ENCODE assay signal across 8 mouse cellular contexts in the genomic region with DNA sequence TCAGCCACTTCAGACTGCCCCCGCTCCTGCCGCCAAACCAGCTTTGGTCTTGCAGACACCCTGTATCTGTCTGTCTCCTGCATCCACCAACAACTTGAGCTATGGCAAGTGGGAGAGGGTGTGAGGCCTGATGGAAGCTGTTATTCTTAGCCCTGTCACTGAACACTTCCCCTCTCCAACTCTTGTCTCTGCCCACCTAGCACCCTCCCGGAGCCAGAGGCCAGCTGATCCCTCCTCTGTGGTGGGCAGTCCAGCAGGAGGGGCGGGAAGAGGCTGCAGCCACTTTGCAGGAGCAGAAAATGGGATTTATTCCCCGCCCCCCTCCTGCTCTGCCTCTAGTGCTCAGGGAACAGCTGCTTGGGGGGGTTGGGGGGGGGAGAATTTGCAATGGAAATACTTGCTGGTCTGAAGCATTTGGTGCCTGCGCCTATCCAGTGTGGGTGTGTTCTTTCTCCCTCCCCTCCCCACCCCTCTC.
DNase-seq lines count a peak whose midpoint lies in the region; ATAC-seq and TF ChIP-seq lines count a peak whose summit lies in the region.

No protein-coding gene starts in this region.

- H3K4me3 ChIP-seq in lung, embryonic 14.5 days (ENCODE audit: low read depth, low read length): no peak overlapping the region
- no peak overlapping the region for H3K4me3 ChIP-seq in embryonic facial prominence, embryonic 15.5 days (replicated peaks)
- H3K4me3 ChIP-seq in midbrain, embryonic 12.5 days: no peak overlapping the region

- TF ChIP-seq CTCF in lung, embryonic 14.5 days (IDR thresholded peaks at IDR 0.05; ENCODE audit: low read depth): no peak

- no peak overlapping the region for H3K9ac ChIP-seq in lung, embryonic 14.5 days
- H3K9ac ChIP-seq in embryonic facial prominence, embryonic 15.5 days: no peak overlapping the region
- no peak overlapping the region for H3K9ac ChIP-seq in midbrain, embryonic 12.5 days (replicated peaks)

- H3K4me2 ChIP-seq in lung, embryonic 14.5 days: no peak overlapping the region
- no peak overlapping the region for H3K4me2 ChIP-seq in embryonic facial prominence, embryonic 15.5 days (replicated peaks)
- no peak overlapping the region for H3K4me2 ChIP-seq in midbrain, embryonic 12.5 days (replicated peaks)

- no peaks in the 10 kb centered on the region for H3K27me3 ChIP-seq in lung, embryonic 14.5 days (ENCODE audit: insufficient read depth, low read length)
- no peaks in the 10 kb centered on the region for H3K27me3 ChIP-seq in embryonic facial prominence, embryonic 15.5 days
- H3K27me3 ChIP-seq in midbrain, embryonic 12.5 days: no peaks in the 10 kb centered on the region

- WGBS in lung, embryonic 14.5 days: 30% methylated on average over 6 of the region's 6 CpGs
- WGBS in embryonic facial prominence, embryonic 15.5 days: 47% methylated on average over 6 of the region's 6 CpGs
- 34% methylated on average over 6 of the region's 6 CpGs for WGBS in midbrain, embryonic 12.5 days

- peak; percentile 72 for ATAC-seq in lung, embryonic 14.5 days (ENCODE audit: insufficient read depth)
- ATAC-seq in embryonic facial prominence, embryonic 15.5 days (ENCODE audit: insufficient number of reproducible peaks, low FRiP score, low TSS enrichment, low read depth): peak; percentile 39; the same call in 1 of the 2 replicates
- ATAC-seq in midbrain, embryonic 12.5 days (ENCODE audit: low FRiP score, low read depth): peak; percentile 53

- intact Hi-C loops in gastrocnemius, postnatal 14 days (cut with DNase I; ENCODE audit: low total_unique reads): no loop called here

- H3K27ac ChIP-seq in lung, embryonic 14.5 days (ENCODE audit: low read depth): no peak overlapping the region; the same call in 1 of the 2 replicates
- H3K27ac ChIP-seq in embryonic facial prominence, embryonic 15.5 days (replicated peaks): 0 out of 2 replicates have a peak overlapping the region, but pooled peaks have one; percentile 24
- peak overlapping the region; percentile 35 for H3K27ac ChIP-seq in midbrain, embryonic 12.5 days (replicated peaks)

- peak; percentile 57 for DNase-seq in lung, embryonic 14.5 days
- no peak for DNase-seq in lung, postnatal 36 days
- peak; percentile 72 to 80 for DNase-seq in frontal cortex, postnatal 36 days (ENCODE audit: low spot score in 2 of 2)
- DNase-seq in thymus, postnatal 0 days (ENCODE audit: low spot score): no peak
- no peak for DNase-seq in kidney, adult 9 months
- DNase-seq in gastrocnemius, postnatal 14 days: no peak

- H3K9me3 ChIP-seq in lung, embryonic 14.5 days (ENCODE audit: low read depth, low read length): no peaks in the 10 kb centered on the region
- no peaks in the 10 kb centered on the region for H3K9me3 ChIP-seq in embryonic facial prominence, embryonic 15.5 days (replicated peaks)
- no peaks in the 10 kb centered on the region for H3K9me3 ChIP-seq in midbrain, embryonic 12.5 days

- H3K36me3 ChIP-seq in lung, embryonic 14.5 days (ENCODE audit: insufficient read depth): no peaks in the 10 kb centered on the region
- H3K36me3 ChIP-seq in embryonic facial prominence, embryonic 15.5 days: no peaks in the 10 kb centered on the region
- no peaks in the 10 kb centered on the region for H3K36me3 ChIP-seq in midbrain, embryonic 12.5 days

- H3K4me1 ChIP-seq in lung, embryonic 14.5 days (ENCODE audit: insufficient read depth): peaks cover 28% of the 10 kb centered on the region
- peaks cover 39% of the 10 kb centered on the region for H3K4me1 ChIP-seq in embryonic facial prominence, embryonic 15.5 days
- H3K4me1 ChIP-seq in midbrain, embryonic 12.5 days: peaks cover 44% of the 10 kb centered on the region

Comparison
In these comparisons a context has a peak if more than half of its experiments do, and no peak if none do; other contexts are left out.
1. DNase-seq: peak in lung, embryonic 14.5 days (single experiment) and frontal cortex, postnatal 36 days (2 of 2); none in lung, postnatal 36 days (single experiment), thymus, postnatal 0 days (single experiment), kidney, adult 9 months (single experiment) and gastrocnemius, postnatal 14 days (single experiment).
2. Peak in every context shown above with its lines, with median percentiles within 50 percentile points of each other: ATAC-seq.